In genomic region chr19:8875031-8875430, GRCm38 (mm10) we compare ENCODE assay signal across 31 mouse cellular contexts. TPM values are rescaled to one million over a fixed set of nuclear protein-coding genes. Genes with fewer than 3 reads are reported as not detected.
"Had no signal": no experiment of that assay in that cellular context is flagged by ENCODE, and none has a peak within 500 bp of the region (broad histone marks: within the 10 kb centered on the region; RNA-seq: fewer than 3 reads in every experiment).

No protein-coding gene starts in this region.

- H3K4me2 ChIP-seq: limb, embryonic 12.5 days; limb, embryonic 15.5 days; lung, embryonic 14.5 days; midbrain, embryonic 11.5 days had no signal

- H3K9me3 ChIP-seq: limb, embryonic 12.5 days; limb, embryonic 15.5 days had no signal

- DNase-seq: kidney, adult 18-20 months; kidney, adult 9 months; kidney, postnatal 14 days; kidney, postnatal 4 days; left cerebral cortex, postnatal 4 days; lung, embryonic 14.5 days; midbrain, embryonic 14.5 days; right cerebral cortex, adult 18-20 months; right cerebral cortex, postnatal 14 days; right cerebral cortex, postnatal 4 days; thymus, adult 18-20 months; thymus, postnatal 14 days; thymus, postnatal 4 days had no signal

- H3K27ac ChIP-seq: limb, embryonic 12.5 days; limb, embryonic 15.5 days; macrophage had no signal

- H3K9ac ChIP-seq: limb, embryonic 12.5 days; limb, embryonic 15.5 days; lung, embryonic 14.5 days had no signal

- H3K4me3 ChIP-seq: limb, embryonic 12.5 days; limb, embryonic 15.5 days had no signal

- H3K27me3 ChIP-seq: limb, embryonic 12.5 days; limb, embryonic 15.5 days had no signal

- ATAC-seq: intestine, embryonic 16.5 days; lung, postnatal 0 days had no signal

RNA-seq across cellular contexts. Expression of gene Gm49403, which starts 8.7 kb away (rescaled TPM):
- total RNA-seq: layer of hippocampus, adult 18-20 months; layer of hippocampus, postnatal 14 days; left cerebral cortex, adult 8-10 months; left cerebral cortex, postnatal 14 days; left cerebral cortex, postnatal 4 days; megakaryocyte-erythroid progenitor cell, adult 5-6 weeks; midbrain, postnatal 0 days had no signal
- polyA plus RNA-seq: intestine, embryonic 16.5 days; kidney, embryonic 16.5 days; limb, embryonic 12.5 days; limb, embryonic 15.5 days; liver, embryonic 16.5 days; lung, embryonic 14.5 days; lung, postnatal 0 days; macrophage; midbrain, embryonic 11.5 days; midbrain, embryonic 14.5 days; midbrain, postnatal 0 days; neural tube, embryonic 11.5 days; neural tube, embryonic 14.5 days; stomach, embryonic 14.5 days; testis, adult 2 months had no signal
